Mouse (Mus musculus) gonadal fat pad, adult 2 months (tissue): ENCODE results near the gene B4galt2. TPM values are rescaled to one million over a fixed set of nuclear protein-coding genes. Genes with fewer than 3 reads are reported as not detected.

Experiments
- DNase-seq: peaks from one replicate; pipeline ENCODE4 v3.0.0-alpha.2; 2012; ENCODE audit warnings: low read depth
- polyA plus RNA-seq: library from polyadenylated mRNA; depleted of rRNA; stranded (reverse); fragments of >200 nt; gene quantifications from 2 replicates; pipeline ENCODE4 v1.2.3, GENCODE M21; 2012; rRNA removed

B4galt2 gene
- polyA plus RNA-seq = 13.1 and 18.1 TPM in 2 replicates

DNA sequence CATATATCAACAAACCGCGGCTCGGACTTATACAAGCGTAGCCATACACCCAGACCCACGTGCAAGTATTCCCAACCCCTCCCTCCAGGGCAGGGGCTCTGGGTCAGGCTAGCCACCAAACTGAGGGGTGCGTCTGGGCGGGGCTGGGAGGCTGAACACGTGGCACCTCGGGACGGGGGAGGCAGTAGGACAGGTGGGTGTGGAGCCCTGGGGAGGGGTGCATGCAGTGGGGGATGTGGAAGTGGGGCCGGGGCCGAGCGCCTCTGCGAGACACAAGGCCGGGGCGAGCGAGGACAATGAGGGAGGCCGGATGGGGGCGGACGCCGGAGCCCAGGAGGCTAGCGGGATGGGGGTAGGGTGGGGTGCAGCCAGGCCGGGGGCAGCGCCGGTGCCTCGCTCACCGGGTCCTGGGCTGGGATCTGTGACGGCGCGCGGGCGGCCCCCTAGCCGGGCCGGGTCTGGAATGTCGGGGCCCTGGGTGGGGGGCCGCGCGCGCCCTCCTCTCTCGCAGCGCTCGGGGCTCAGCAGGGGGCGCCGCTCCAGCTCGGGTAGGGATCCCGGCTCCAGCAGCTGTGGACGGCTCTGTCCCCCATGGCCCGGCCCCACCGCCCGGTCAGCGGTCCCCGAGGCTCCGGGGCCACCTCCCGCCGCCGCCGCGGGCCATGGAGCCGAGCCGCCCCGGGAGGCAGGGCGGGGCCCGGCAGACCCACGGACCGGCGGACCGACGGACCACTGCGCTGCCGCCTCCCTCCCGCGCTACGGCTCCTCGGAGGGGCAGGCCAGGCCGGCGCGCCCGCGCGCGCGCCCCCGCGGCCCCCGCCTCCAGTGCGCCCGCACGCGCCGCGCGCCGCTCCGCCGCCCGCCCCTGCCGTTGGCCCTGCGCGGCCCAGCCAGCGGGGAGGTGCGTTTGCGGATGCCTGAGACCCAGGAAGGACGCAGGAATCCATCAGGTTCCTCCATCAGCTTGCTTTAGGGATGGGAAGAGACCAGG is at the start of gene B4galt2:
TSS of gene B4galt2 (minus strand) at position 787 of the 991 bp plus-strand sequence.
- DNase-seq = no peak

DNA sequence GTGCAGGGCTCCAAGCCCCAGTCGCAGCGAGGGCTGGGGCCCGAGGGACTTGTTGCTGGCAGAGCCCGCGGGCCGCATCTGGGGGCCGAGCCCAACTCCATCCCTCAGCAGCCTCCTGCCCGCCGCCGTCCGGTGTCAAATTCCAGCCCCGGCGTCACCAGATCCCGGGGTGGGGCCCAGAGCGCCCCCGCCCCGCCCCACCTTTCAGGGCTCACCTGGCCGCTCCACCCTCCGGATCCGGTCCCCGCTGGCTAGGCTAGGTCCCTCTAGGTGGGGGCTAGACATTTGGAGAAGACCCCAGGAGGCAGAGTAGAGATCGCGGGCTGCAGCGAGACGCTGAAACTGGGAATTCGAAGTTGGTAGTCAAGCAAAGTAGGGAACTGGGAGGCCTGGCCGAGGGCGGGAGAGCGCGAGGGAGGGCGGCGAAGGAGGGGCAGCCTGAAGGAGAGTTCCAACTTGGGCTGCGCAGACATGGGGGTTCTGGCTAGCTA is 46.1 kb upstream of the B4galt2 start, which contains the start of gene Artn:
TSS of gene Artn (minus strand) at position 373 of the 491 bp plus-strand sequence.
- DNase-seq = no peak

GRCm38 (mm10) chr4:117928699-117929241 is 45.5 kb upstream of the B4galt2 start:
- no peak for DNase-seq

GRCm38 (mm10) chr4:117928234-117928633 is 44.9 kb upstream of the B4galt2 start:
- DNase-seq = no peak

- no peak for DNase-seq
Observed at GRCm38 (mm10) chr4:117926545-117927482, 43.5 kb upstream of the B4galt2 start.

DNA sequence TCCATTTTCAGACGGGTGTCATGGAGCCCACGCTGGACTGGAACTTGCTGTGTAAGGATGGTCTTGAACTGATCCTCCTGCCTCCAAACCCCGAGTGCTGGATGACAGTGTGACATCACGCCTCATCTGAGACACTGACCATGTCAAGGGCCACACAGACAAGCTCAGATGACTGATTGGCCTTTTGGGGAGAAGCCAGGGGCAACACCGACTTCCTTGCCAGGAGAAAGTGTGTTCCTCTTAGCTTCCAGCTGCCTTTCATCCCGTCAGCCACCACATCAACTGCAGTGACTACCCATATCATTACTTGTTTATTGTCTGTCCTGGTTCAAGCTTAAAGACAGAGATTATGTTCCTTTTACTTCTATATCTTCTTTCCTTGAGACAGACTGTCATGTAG is 41.6 kb upstream of the B4galt2 start:
- no peak for DNase-seq

DNA sequence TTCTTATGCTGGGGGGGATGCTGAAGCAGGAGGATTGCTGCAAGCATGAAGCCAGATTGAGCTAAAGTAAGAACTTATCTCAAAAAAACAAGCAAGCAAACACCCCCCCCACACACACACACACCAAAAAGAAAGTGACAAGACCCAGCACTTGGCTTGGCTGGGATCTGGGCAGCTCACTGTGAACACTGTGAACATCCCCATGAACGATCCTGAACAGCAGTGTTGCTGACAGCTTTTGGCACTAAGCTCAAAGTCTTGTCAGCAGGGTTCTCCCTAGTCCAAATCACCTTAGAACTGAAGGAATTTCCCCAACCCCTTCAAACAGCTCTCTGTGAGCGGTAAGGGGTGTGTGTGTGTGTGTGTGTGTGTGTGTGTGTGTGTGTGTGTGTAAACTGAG is 40.2 kb upstream of the B4galt2 start:
- no peak for DNase-seq

DNA sequence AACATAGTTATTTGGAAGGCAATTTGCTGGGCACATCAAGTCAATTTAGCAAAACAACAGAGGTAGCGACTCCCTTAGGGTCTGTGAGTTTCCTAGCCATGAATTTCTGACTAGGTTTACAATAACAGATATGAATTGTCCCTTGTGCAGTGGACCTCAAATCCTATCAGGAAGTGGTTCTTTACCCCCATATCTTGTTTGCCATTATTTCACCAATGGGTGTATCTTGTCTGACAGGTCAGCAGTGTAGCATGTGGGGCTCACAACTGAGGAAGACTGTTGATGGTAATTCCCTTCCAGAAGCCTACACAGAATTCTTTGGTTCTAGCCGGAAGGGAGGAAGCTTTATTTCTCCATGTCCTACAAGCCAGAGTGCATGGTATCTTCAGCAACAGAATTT is 38.1 kb upstream of the B4galt2 start:
- no peak for DNase-seq

DNA sequence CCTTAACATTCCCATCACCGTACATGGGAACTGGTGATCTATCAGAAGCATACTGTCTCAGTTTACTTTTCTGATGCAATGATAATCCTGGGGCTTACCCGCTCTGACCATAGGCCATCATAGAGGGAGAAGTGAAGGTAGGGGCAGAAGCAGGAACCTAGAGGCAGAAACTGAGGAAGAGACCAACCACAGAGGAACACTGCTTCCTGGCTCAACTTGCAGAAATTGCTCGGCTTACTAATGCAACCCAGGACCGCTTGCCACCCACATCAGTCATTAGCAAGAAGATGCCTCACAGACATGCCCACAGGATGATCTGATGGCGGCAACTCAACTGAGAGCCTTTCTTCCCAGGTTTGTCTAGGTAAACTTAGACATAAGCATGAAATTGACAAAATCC is 35.5 kb upstream of the B4galt2 start:
- DNase-seq = no peak

GRCm38 (mm10) chr4:117918261-117918660 is 35.0 kb upstream of the B4galt2 start:
- no peak for DNase-seq

- DNase-seq = no peak
Observed at GRCm38 (mm10) chr4:117917847-117918246, 34.6 kb upstream of the B4galt2 start.

GRCm38 (mm10) chr4:117917402-117917801 is 34.1 kb upstream of the B4galt2 start:
- DNase-seq = no peak

- no peak for DNase-seq
Observed at GRCm38 (mm10) chr4:117916386-117916785, 33.1 kb upstream of the B4galt2 start.

DNA sequence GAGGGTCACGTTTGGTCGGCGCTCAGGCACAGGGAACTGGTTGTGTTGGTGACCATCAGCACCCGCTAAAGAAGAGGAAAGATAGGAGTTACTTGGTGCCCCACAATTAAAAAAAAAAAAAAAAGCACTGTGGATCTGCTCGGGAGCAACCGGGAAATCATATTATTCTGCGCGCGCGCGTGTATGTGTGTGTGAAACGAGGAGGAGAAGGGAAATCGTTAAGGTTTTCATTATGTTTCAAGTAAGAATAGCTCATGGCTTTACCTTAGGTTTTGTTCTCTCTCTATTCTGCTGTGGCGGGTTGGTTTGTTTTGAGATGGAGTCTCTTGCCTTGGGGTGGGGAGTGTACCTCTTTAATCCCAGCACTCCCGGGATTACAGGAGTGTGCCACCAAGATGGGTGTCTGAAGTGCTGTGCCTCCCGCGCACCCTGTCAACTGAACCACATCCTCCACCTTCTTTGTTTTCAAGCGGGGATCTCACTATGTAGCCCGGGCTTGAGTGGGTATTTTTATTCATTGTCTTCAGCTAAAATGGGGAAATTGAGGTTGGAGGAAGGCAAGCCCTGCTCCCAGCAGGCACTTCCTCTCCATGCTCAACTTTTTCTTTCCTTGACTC is 32.3 kb upstream of the B4galt2 start:
- DNase-seq = no peak

- no peak for DNase-seq
Observed at GRCm38 (mm10) chr4:117914591-117915442, 31.5 kb upstream of the B4galt2 start, which contains the start of gene Ipo13. Gene Ipo13, minus strand, starts transcription at chr4:117914999.

DNA sequence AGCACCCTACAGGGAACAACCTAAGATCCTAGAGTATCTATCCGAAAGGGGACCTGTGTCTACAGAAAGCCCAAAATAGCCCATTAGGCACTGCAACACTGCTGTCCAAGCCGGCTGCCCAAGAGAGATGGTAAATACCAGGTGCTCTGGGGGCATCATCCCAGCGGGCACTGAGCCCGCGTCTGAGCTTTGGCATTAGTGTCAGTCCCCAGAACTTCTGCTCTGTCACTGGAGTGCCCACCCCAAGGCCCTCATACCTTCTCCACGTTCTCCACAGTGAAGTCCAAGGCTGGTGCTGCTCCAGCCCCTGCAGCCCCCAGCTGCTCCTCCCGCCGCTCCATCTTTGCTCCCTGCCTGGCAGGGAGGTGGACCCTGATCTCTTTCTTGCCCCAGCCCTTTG is 30.7 kb upstream of the B4galt2 start:
- DNase-seq = no peak

DNA sequence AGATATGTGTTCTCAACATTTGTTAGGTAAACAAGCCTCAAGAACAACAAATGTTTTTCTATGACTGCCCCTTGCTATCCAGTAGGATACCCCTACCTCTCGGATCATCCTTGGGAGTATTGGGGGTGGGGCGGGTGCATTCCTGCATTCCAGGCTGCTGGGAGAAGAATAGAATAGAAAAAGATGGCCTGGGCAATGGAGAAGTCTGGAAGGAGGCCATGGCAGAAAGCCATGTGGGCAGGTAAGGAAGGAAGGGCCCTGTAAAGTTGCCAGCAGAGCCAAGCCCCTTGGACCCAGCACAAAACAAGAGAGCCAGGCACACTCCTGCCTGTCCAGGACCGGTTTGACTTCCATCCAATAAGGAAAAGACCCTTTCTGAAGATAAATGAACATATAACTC is 30.1 kb upstream of the B4galt2 start:
- peak; percentile 46 for DNase-seq

GRCm38 (mm10) chr4:117912685-117913273 is 29.5 kb upstream of the B4galt2 start:
- no peak for DNase-seq

GRCm38 (mm10) chr4:117912131-117912561 is 28.9 kb upstream of the B4galt2 start:
- DNase-seq = no peak
